Mouse (Mus musculus): Measurements from ENCODE around the gene Adh6b.

- TF ChIP-seq CTCF (IDR thresholded peaks at IDR 0.05; ENCODE audit: control insufficient read depth, insufficient read depth, low read length) = no peak
- no peak for TF ChIP-seq POLR2A (IDR thresholded peaks at IDR 0.05; ENCODE audit: borderline replicate concordance, control insufficient read depth, low read depth, low read length)
Observed at GRCm38 (mm10) chr3:138333910-138334309, 7.7 kb upstream of the Adh6b start.

Data from bone marrow, adult 2 months (tissue).